Mouse (Mus musculus): Measurements from ENCODE around the gene Gm16485. TPM values are rescaled to one million over a fixed set of nuclear protein-coding genes. Genes with fewer than 3 reads are reported as not detected.

Gene Gm16485
- total RNA-seq (2012; rRNA removed) (not detected in 2 replicates), total RNA-seq (2014; rRNA removed) (not detected in 2 replicates), polyA plus RNA-seq (2012; ENCODE audit: insufficient read length, low read depth) (not detected in 2 replicates)

GRCm38 (mm10) chr9:8971491-8971890, at the start of gene Gm16485:
TSS of gene Gm16485 (plus strand) at chr9:8971791.
- H3K9ac ChIP-seq (ENCODE audit: insufficient read depth, low read depth) = no peak within 1 kb of the TSS
- dilution Hi-C loops (cut with MboI; ENCODE audit: extremely low pct_ligation_motif_present, extremely low pct_unique_long_range_greater_than_20kb, low sequenced_read_pairs) (no loop called here), in situ Hi-C loops (cut with MboI; ENCODE audit: low pct_ligation_motif_present, low pct_unique_long_range_greater_than_20kb, low sequenced_read_pairs) (loop anchor here (25.0 kb wide), 1 partner anchor 259 kb away; no protein-coding TSS in a partner anchor)
- TF ChIP-seq ETS1 (conservative IDR thresholded peaks at IDR 0.05; ENCODE audit: low read depth, low read length) = no peak
- no peak for TF ChIP-seq MXI1 (IDR thresholded peaks at IDR 0.05; ENCODE audit: low read depth, low read length)
- TF ChIP-seq MYC (IDR thresholded peaks at IDR 0.05; ENCODE audit: low read depth, low read length) = no peak
- TF ChIP-seq UBTF (IDR thresholded peaks at IDR 0.05; ENCODE audit: low read depth, low read length) = no peak
- TF ChIP-seq HCFC1 (IDR thresholded peaks at IDR 0.05; ENCODE audit: low read depth, low read length) = no peak
- no peak for TF ChIP-seq GABPA (IDR thresholded peaks at IDR 0.05; ENCODE audit: insufficient replicate concordance, low read depth, low read length)
- TF ChIP-seq NELFE (IDR thresholded peaks at IDR 0.05; ENCODE audit: low read depth, low read length) = no peak
- TF ChIP-seq MAZ (IDR thresholded peaks at IDR 0.05; ENCODE audit: low read depth, low read length) = no peak
- TF ChIP-seq CHD1 (IDR thresholded peaks at IDR 0.05; ENCODE audit: low read depth, low read length) = no peak
- TF ChIP-seq IRF4 (IDR thresholded peaks at IDR 0.05; ENCODE audit: low read depth, low read length) = no peak
- H3K79me2 ChIP-seq (replicated peaks; ENCODE audit: control insufficient read depth, extremely low read depth, insufficient read depth, poor library complexity, severe bottlenecking) = no peaks in the 10 kb centered on the region
- H3K27me3 ChIP-seq (replicated peaks) = no peaks in the 10 kb centered on the region
- no peaks in the 10 kb centered on the region for H3K9me3 ChIP-seq (replicated peaks; ENCODE audit: low read length)
- no peaks in the 10 kb centered on the region for H3K36me3 ChIP-seq (replicated peaks in 1 of 2; ENCODE audit: control insufficient read depth in 1 of 2, insufficient read depth in 1 of 2, low read length in 1 of 2)
- H3K4me3 ChIP-seq (replicated peaks in 1 of 3; ENCODE audit: low read depth in 2 of 3, low read length in 2 of 3, poor library complexity in 1 of 3) = no peak within 1 kb of the TSS
- no peak for DNase-seq (ENCODE audit: extremely low read depth)
- H3K27ac ChIP-seq (ENCODE audit: insufficient read depth, low read depth) = no peak within 1 kb of the TSS
- H3K4me1 ChIP-seq (ENCODE audit: control insufficient read depth in 1 of 2, insufficient read depth in 2 of 2) = no peaks in the 10 kb centered on the region
- H3K4me2 ChIP-seq (ENCODE audit: insufficient read depth, low read depth, poor library complexity, severe bottlenecking) = no peak within 1 kb of the TSS

- Histone ChIP-seq H3K79me2 (replicated peaks; ENCODE audit: control insufficient read depth, extremely low read depth, insufficient read depth, poor library complexity, severe bottlenecking) (no peaks in the 10 kb centered on the region), H3K4me3 (replicated peaks in 1 of 3; ENCODE audit: low read depth in 2 of 3, low read length in 2 of 3, poor library complexity in 1 of 3) (no peak overlapping the region), H3K4me2 (ENCODE audit: insufficient read depth, low read depth, poor library complexity, severe bottlenecking) (no peak overlapping the region), H3K4me1 (ENCODE audit: control insufficient read depth in 1 of 2, insufficient read depth in 2 of 2) (no peaks in the 10 kb centered on the region), H3K9ac (ENCODE audit: insufficient read depth, low read depth) (no peak overlapping the region), H3K9me3 (replicated peaks; ENCODE audit: low read length) (no peaks in the 10 kb centered on the region), H3K27me3 (replicated peaks) (no peaks in the 10 kb centered on the region), H3K27ac (ENCODE audit: insufficient read depth, low read depth) (no peak overlapping the region), H3K36me3 (replicated peaks in 1 of 2; ENCODE audit: control insufficient read depth in 1 of 2, insufficient read depth in 1 of 2, low read length in 1 of 2) (no peaks in the 10 kb centered on the region)
- in situ Hi-C loops (cut with MboI; ENCODE audit: low pct_ligation_motif_present, low pct_unique_long_range_greater_than_20kb, low sequenced_read_pairs) (no loop called here), dilution Hi-C loops (cut with MboI; ENCODE audit: extremely low pct_ligation_motif_present, extremely low pct_unique_long_range_greater_than_20kb, low sequenced_read_pairs) (no loop called here)
- no peak for DNase-seq (ENCODE audit: extremely low read depth)
- TF ChIP-seq GABPA (IDR thresholded peaks at IDR 0.05; ENCODE audit: insufficient replicate concordance, low read depth, low read length) (no peak), JUND (conservative IDR thresholded peaks at IDR 0.05; ENCODE audit: low read depth, low read length) (no peak), MYC (IDR thresholded peaks at IDR 0.05; ENCODE audit: low read depth, low read length) (no peak), BHLHE40 (IDR thresholded peaks at IDR 0.05; ENCODE audit: low read depth, low read length) (no peak), CHD2 (IDR thresholded peaks at IDR 0.05; ENCODE audit: low read length) (no peak), NRF1 (IDR thresholded peaks at IDR 0.05; ENCODE audit: low read depth, low read length) (no peak), POLR2AphosphoS2 (IDR thresholded peaks at IDR 0.05; ENCODE audit: low read depth, low read length) (no peak), HCFC1 (IDR thresholded peaks at IDR 0.05; ENCODE audit: low read depth, low read length) (no peak), USF1 (IDR thresholded peaks at IDR 0.05; ENCODE audit: low read depth, low read length) (no peak), ELF1 (IDR thresholded peaks at IDR 0.05; ENCODE audit: low read depth, low read length) (no peak), RAD21 (IDR thresholded peaks at IDR 0.05; ENCODE audit: low read depth, low read length) (no peak), ETS1 (conservative IDR thresholded peaks at IDR 0.05; ENCODE audit: low read depth, low read length) (no peak), ZKSCAN1 (IDR thresholded peaks at IDR 0.05; ENCODE audit: borderline replicate concordance, low read depth, low read length) (no peak), TCF12 (IDR thresholded peaks at IDR 0.05; ENCODE audit: low read depth, low read length) (no peak), KAT2A (IDR thresholded peaks at IDR 0.05; ENCODE audit: insufficient replicate concordance, low read length) (no peak), JUN (IDR thresholded peaks at IDR 0.05; ENCODE audit: insufficient read depth, low read depth, low read length) (no peak), RCOR1 (conservative IDR thresholded peaks at IDR 0.05; ENCODE audit: low read depth, low read length) (no peak), PAX5 (IDR thresholded peaks at IDR 0.05; ENCODE audit: low read length) (no peak)
Observed at GRCm38 (mm10) chr9:8927561-8927960, 44.0 kb upstream of the Gm16485 start.

Measured in CH12.LX (cell line).